Mouse (Mus musculus) thymus, adult 2 months (tissue): ENCODE measurements around the gene Abcf1.

Source experiments
- CTCF ChIP-seq: fragments of 200-500 bp; IDR thresholded peaks from 2 replicates; pipeline ENCODE4 v1.5.1; 2012; ENCODE audit warnings: mild to moderate bottlenecking, control low read depth, low read length, moderate library complexity, borderline replicate concordance; ENCODE audit not compliant: control insufficient read depth, poor library complexity, insufficient read depth; ENCODE audit errors: extremely low read depth
- POLR2A ChIP-seq: fragments of 200-500 bp; IDR thresholded peaks from 2 replicates; pipeline ENCODE4 v1.6.1; 2012; ENCODE audit warnings: mild to moderate bottlenecking, low read length, control low read depth, moderate library complexity; ENCODE audit not compliant: control insufficient read depth, poor library complexity, insufficient read depth; ENCODE audit errors: extremely low read depth

GRCm38 (mm10) chr17:35999356-35999755 is 29.8 kb upstream of the Abcf1 start:
- TF ChIP-seq CTCF (no peak), POLR2A (no peak)
